ENCODE assay signal across 16 mouse cellular contexts in genomic region chr1:178376907-178377306, GRCm38 (mm10).
"Had no signal": no experiment of that assay in that cellular context is flagged by ENCODE, and none has a peak within 500 bp of the region (broad histone marks: within the 10 kb centered on the region; RNA-seq: fewer than 3 reads in every experiment).

No protein-coding gene starts in this region.

- H3K4me3 ChIP-seq: limb, embryonic 12.5 days; limb, embryonic 15.5 days; lung, embryonic 15.5 days; megakaryocyte, embryonic 14.5 days; midbrain, embryonic 10.5 days; midbrain, embryonic 13.5 days; myocyte; neural tube, embryonic 13.5 days had no signal

- ATAC-seq: midbrain, embryonic 13.5 days; midbrain, embryonic 16.5 days had no signal

- H3K27me3 ChIP-seq: limb, embryonic 12.5 days; limb, embryonic 15.5 days; lung, embryonic 15.5 days; megakaryocyte, embryonic 14.5 days; midbrain, embryonic 13.5 days; neural tube, embryonic 13.5 days had no signal

- H3K36me3 ChIP-seq: limb, embryonic 12.5 days; limb, embryonic 15.5 days; lung, embryonic 15.5 days; midbrain, embryonic 10.5 days; midbrain, embryonic 13.5 days; neural tube, embryonic 13.5 days had no signal

- H3K9ac ChIP-seq: limb, embryonic 12.5 days; limb, embryonic 15.5 days; liver, embryonic 14.5 days; lung, embryonic 15.5 days; midbrain, embryonic 13.5 days; neural tube, embryonic 13.5 days had no signal

- H3K4me1 ChIP-seq: limb, embryonic 12.5 days; limb, embryonic 15.5 days; lung, embryonic 15.5 days; midbrain, embryonic 10.5 days; midbrain, embryonic 13.5 days; neural tube, embryonic 13.5 days had no signal

- H3K27ac ChIP-seq: limb, embryonic 12.5 days; limb, embryonic 15.5 days; liver, embryonic 14.5 days; lung, embryonic 15.5 days; midbrain, embryonic 10.5 days; midbrain, embryonic 13.5 days; neural tube, embryonic 13.5 days had no signal

- H3K4me2 ChIP-seq: limb, embryonic 12.5 days; limb, embryonic 15.5 days; lung, embryonic 15.5 days; midbrain, embryonic 13.5 days; neural tube, embryonic 13.5 days had no signal

- DNase-seq: left cerebral cortex, postnatal 4 days; lung, adult 18-20 months; lung, postnatal 10 days; lung, postnatal 36 days; thymus, adult 18-20 months; thymus, postnatal 36 days had no signal

- H3K9me3 ChIP-seq: limb, embryonic 12.5 days; limb, embryonic 15.5 days; lung, embryonic 15.5 days; megakaryocyte, embryonic 14.5 days; midbrain, embryonic 10.5 days; midbrain, embryonic 13.5 days; neural tube, embryonic 13.5 days had no signal
